Mouse (Mus musculus) cerebellum, adult 9-10 months (tissue): ENCODE data around the gene Slc25a29.
A peak's percentile ranks its signal among the peaks of the same experiment; 100 is the strongest.

Source experiments
- DNase-seq: peaks from one replicate; pipeline ENCODE4 v3.0.0; 2022

The Slc25a29 gene

GRCm38 (mm10) chr12:108833408-108833807 is 2.3 kb downstream of the Slc25a29 start:
- peak; percentile 52 for DNase-seq

GRCm38 (mm10) chr12:108832851-108833250 is 2.8 kb downstream of the Slc25a29 start:
- DNase-seq, result peak; percentile 86

- DNase-seq, result peak; percentile 79
Measured at GRCm38 (mm10) chr12:108831966-108832643, 3.6 kb downstream of the Slc25a29 start.

- no peak for DNase-seq
Measured at GRCm38 (mm10) chr12:108830358-108830757, 5.3 kb downstream of the Slc25a29 start.

- DNase-seq, result peak; percentile 30
Measured at GRCm38 (mm10) chr12:108829636-108830035, 6.0 kb downstream of the Slc25a29 start.

GRCm38 (mm10) chr12:108827641-108828040 is 8.0 kb downstream of the Slc25a29 start:
- DNase-seq, result no peak

- DNase-seq, result peak; percentile 87
Measured at GRCm38 (mm10) chr12:108826958-108827535, 8.6 kb downstream of the Slc25a29 start.

GRCm38 (mm10) chr12:108826282-108826957 is 9.3 kb downstream of the Slc25a29 start:
- DNase-seq, result peak; percentile 93

- peak; percentile 46 for DNase-seq
Measured at GRCm38 (mm10) chr12:108825561-108826224, 10.0 kb downstream of the Slc25a29 start.

GRCm38 (mm10) chr12:108824225-108824874 is 11.3 kb downstream of the Slc25a29 start:
- DNase-seq, result no peak

- peak; percentile 22 for DNase-seq
Measured at GRCm38 (mm10) chr12:108823036-108823435, 12.6 kb downstream of the Slc25a29 start.

GRCm38 (mm10) chr12:108820461-108820860 is 15.2 kb downstream of the Slc25a29 start:
- DNase-seq, result no peak

GRCm38 (mm10) chr12:108816569-108816968 is 19.1 kb downstream of the Slc25a29 start:
- DNase-seq, result no peak

GRCm38 (mm10) chr12:108814470-108814869 is 21.2 kb downstream of the Slc25a29 start:
- no peak for DNase-seq

- DNase-seq, result no peak
Measured at GRCm38 (mm10) chr12:108812463-108812862, 23.2 kb downstream of the Slc25a29 start.

GRCm38 (mm10) chr12:108811133-108811532 is 24.6 kb downstream of the Slc25a29 start:
- peak; percentile 57 for DNase-seq

GRCm38 (mm10) chr12:108810309-108810708 is 25.4 kb downstream of the Slc25a29 start:
- no peak for DNase-seq

GRCm38 (mm10) chr12:108809771-108810170 is 25.9 kb downstream of the Slc25a29 start:
- DNase-seq, result no peak

- no peak for DNase-seq
Measured at GRCm38 (mm10) chr12:108808465-108808864, 27.2 kb downstream of the Slc25a29 start.

GRCm38 (mm10) chr12:108804388-108804787 is 31.3 kb downstream of the Slc25a29 start:
- DNase-seq, result no peak

GRCm38 (mm10) chr12:108801613-108802012 is 34.1 kb downstream of the Slc25a29 start:
- no peak for DNase-seq

GRCm38 (mm10) chr12:108794979-108795537 is 40.6 kb downstream of the Slc25a29 start:
- peak; percentile 52 for DNase-seq
